Mouse (Mus musculus) lung, embryonic 14.5 days (tissue): ENCODE measurements around the gene Sdc1. TPM values are rescaled to one million over a fixed set of nuclear protein-coding genes. Genes with fewer than 3 reads are reported as not detected.

Experiments used
- ATAC-seq: fragments of 200-750 bp; cut with Nextera tagmentation; 2 replicates; pipeline ENCODE4 v1.8.0; 2017; ENCODE audit warnings: mild to moderate bottlenecking, moderate TSS enrichment, moderate library complexity; ENCODE audit not compliant: insufficient read depth
- DNase-seq: peaks from one replicate; pipeline ENCODE4 v3.0.0-alpha.2; 2015
- H3K27ac ChIP-seq: fragments of 300-500 bp; sonication (generic); 2 replicates; pipeline ENCODE4 v1.5.1; 2014; ENCODE audit warnings: low read depth, mild to moderate bottlenecking, moderate library complexity
- H3K27me3 ChIP-seq: fragments of 300-500 bp; sonication (generic); 2 replicates; pipeline ENCODE4 v1.6.1; 2014; ENCODE audit warnings: low read length, control low read depth; ENCODE audit not compliant: insufficient read depth
- H3K36me3 ChIP-seq: fragments of 300-500 bp; sonication (generic); 2 replicates; pipeline ENCODE4 v1.6.1; 2014; ENCODE audit warnings: control low read depth; ENCODE audit not compliant: insufficient read depth
- H3K4me1 ChIP-seq: fragments of 300-500 bp; sonication (generic); 2 replicates; pipeline ENCODE4 v1.6.1; 2014; ENCODE audit warnings: antibody characterized with exemption, control low read depth; ENCODE audit not compliant: insufficient read depth
- H3K4me2 ChIP-seq: fragments of 300-500 bp; sonication (generic); 2 replicates; pipeline ENCODE4 v1.6.1; 2014; ENCODE audit warnings: mild to moderate bottlenecking
- H3K4me3 ChIP-seq: fragments of 300-500 bp; sonication (generic); 2 replicates; pipeline ENCODE4 v1.5.1; 2014; ENCODE audit warnings: low read depth, low read length
- H3K9ac ChIP-seq: fragments of 300-500 bp; sonication (generic); 2 replicates; pipeline ENCODE4 v1.6.1; 2014
- H3K9me3 ChIP-seq: fragments of 300-500 bp; sonication (generic); 2 replicates; pipeline ENCODE4 v1.6.1; 2016; ENCODE audit warnings: low read depth, low read length, control low read depth
- CTCF ChIP-seq: IDR thresholded peaks from 2 replicates; pipeline ENCODE4 v1.5.1; 2016; ENCODE audit warnings: antibody characterized with exemption, low read depth
- WGBS: fragments of 180-500 bp; shearing (Covaris S2); extraction: QIAGEN DNeasy Blood & Tissue Kit; methylation state at CpG from one replicate; pipeline ENCODE4 v1.1.7; 2014; 5-methylcytosine and 5-hydroxymethylcytosine counted together
- polyA plus RNA-seq: library from polyadenylated mRNA; unstranded; fragments of >200 nt; fragmentation: Nextera tagmentation; extraction: Ambion mirVana; gene quantifications from 2 replicates; pipeline ENCODE4 v1.2.1, GENCODE M21; 2014

Sdc1 gene
- polyA plus RNA-seq, 1 experiment from 2014 or later, result 101 TPM

- WGBS, result 76% methylated on average over 9 of the region's 9 CpGs
- Histone ChIP-seq H3K36me3 (no peaks in the 10 kb centered on the region), H3K27me3 (no peaks in the 10 kb centered on the region), H3K9me3 (no peaks in the 10 kb centered on the region), H3K4me3 (no peak overlapping the region), H3K4me2 (no peak overlapping the region), H3K4me1 (peaks cover 6% of the 10 kb centered on the region; the same call in 1 of the 2 replicates), H3K27ac (no peak overlapping the region), H3K9ac (no peak overlapping the region)
- ATAC-seq, result peak; percentile 25; the same call in 1 of the 2 replicates
- TF ChIP-seq CTCF, result no peak
- DNase-seq, result peak; percentile 29
Measured at GRCm38 (mm10) chr12:8781681-8782378, 10.7 kb downstream of the Sdc1 start.

GRCm38 (mm10) chr12:8782565-8782964 is 11.4 kb downstream of the Sdc1 start:
- no peaks in the 10 kb centered on the region for H3K27me3 ChIP-seq
- 65% methylated on average over 3 of the region's 3 CpGs for WGBS
- no peak overlapping the region for H3K9ac ChIP-seq
- no peak overlapping the region for H3K4me2 ChIP-seq
- TF ChIP-seq CTCF, result no peak
- DNase-seq (no peak), ATAC-seq (no peak)
- H3K27ac ChIP-seq, result no peak overlapping the region
- H3K4me1 ChIP-seq, result peaks cover 6% of the 10 kb centered on the region; the same call in 1 of the 2 replicates
- no peak overlapping the region for H3K4me3 ChIP-seq
- no peaks in the 10 kb centered on the region for H3K36me3 ChIP-seq
- no peaks in the 10 kb centered on the region for H3K9me3 ChIP-seq

GRCm38 (mm10) chr12:8784189-8784588 is 13.1 kb downstream of the Sdc1 start:
- Histone ChIP-seq H3K4me1 (peaks cover 6% of the 10 kb centered on the region; the same call in 1 of the 2 replicates), H3K36me3 (no peaks in the 10 kb centered on the region), H3K9me3 (no peaks in the 10 kb centered on the region), H3K4me2 (no peak overlapping the region), H3K4me3 (no peak overlapping the region), H3K27me3 (no peaks in the 10 kb centered on the region), H3K27ac (no peak overlapping the region), H3K9ac (no peak overlapping the region)
- DNase-seq (no peak), ATAC-seq (no peak)
- 60% methylated on average over 9 of the region's 9 CpGs for WGBS
- TF ChIP-seq CTCF, result no peak

- Histone ChIP-seq H3K27me3 (no peaks in the 10 kb centered on the region), H3K9ac (no peak overlapping the region), H3K36me3 (peaks cover 16% of the 10 kb centered on the region), H3K4me3 (no peak overlapping the region), H3K4me2 (no peak overlapping the region), H3K4me1 (peaks cover 3% of the 10 kb centered on the region; the same call in 1 of the 2 replicates), H3K27ac (no peak overlapping the region; the same call in 1 of the 2 replicates), H3K9me3 (no peaks in the 10 kb centered on the region)
- WGBS, result 55% methylated on average over 5 of the region's 5 CpGs
- no peak for TF ChIP-seq CTCF
- ATAC-seq (no peak), DNase-seq (no peak)
Measured at GRCm38 (mm10) chr12:8786476-8786875, 15.4 kb downstream of the Sdc1 start.

GRCm38 (mm10) chr12:8786984-8787730 is 16.0 kb downstream of the Sdc1 start:
- no peak overlapping the region for H3K4me3 ChIP-seq
- H3K4me2 ChIP-seq, result no peak overlapping the region
- H3K9ac ChIP-seq, result no peak overlapping the region
- H3K27ac ChIP-seq, result peak overlapping the region; percentile 13; the same call in 1 of the 2 replicates
- no peak for TF ChIP-seq CTCF
- H3K27me3 ChIP-seq, result no peaks in the 10 kb centered on the region
- peaks cover 3% of the 10 kb centered on the region; the same call in 1 of the 2 replicates for H3K4me1 ChIP-seq
- no peak for DNase-seq
- no peaks in the 10 kb centered on the region for H3K9me3 ChIP-seq
- WGBS, result 77% methylated on average over 12 of the region's 12 CpGs
- peaks cover 22% of the 10 kb centered on the region for H3K36me3 ChIP-seq
- ATAC-seq, result no peak

- Histone ChIP-seq H3K9me3 (no peaks in the 10 kb centered on the region), H3K9ac (no peak overlapping the region), H3K27ac (peak overlapping the region; percentile 24; the same call in 1 of the 2 replicates), H3K36me3 (peaks cover 34% of the 10 kb centered on the region), H3K4me1 (peaks cover 3% of the 10 kb centered on the region; the same call in 1 of the 2 replicates), H3K4me3 (no peak overlapping the region), H3K27me3 (no peaks in the 10 kb centered on the region), H3K4me2 (no peak overlapping the region)
- no peak for TF ChIP-seq CTCF
- ATAC-seq, result peak; percentile 48; the same call in 1 of the 2 replicates
- WGBS, result 65% methylated on average over 3 of the region's 3 CpGs
- DNase-seq, result peak; percentile 25
Measured at GRCm38 (mm10) chr12:8788469-8788868, 17.3 kb downstream of the Sdc1 start.

GRCm38 (mm10) chr12:8790615-8791014 is 19.5 kb downstream of the Sdc1 start:
- Histone ChIP-seq H3K9ac (no peak overlapping the region), H3K4me2 (no peak overlapping the region), H3K4me3 (no peak overlapping the region), H3K9me3 (no peaks in the 10 kb centered on the region), H3K4me1 (no peaks in the 10 kb centered on the region; the same call in 1 of the 2 replicates), H3K36me3 (peaks cover 51% of the 10 kb centered on the region), H3K27me3 (no peaks in the 10 kb centered on the region), H3K27ac (no peak overlapping the region)
- ATAC-seq (no peak), DNase-seq (no peak)
- 86% methylated on average over 12 of the region's 12 CpGs for WGBS
- no peak for TF ChIP-seq CTCF
